16 mouse cellular contexts compared by ENCODE assay signal in genomic region chr3:47818361-47818760, GRCm38 (mm10).
"Had no signal": no experiment of that assay in that cellular context is flagged by ENCODE, and none has a peak within 500 bp of the region (broad histone marks: within the 10 kb centered on the region; RNA-seq: fewer than 3 reads in every experiment).

No protein-coding gene starts in this region.

- DNase-seq: heart, postnatal 10 days; heart, postnatal 14 days; heart, postnatal 36 days; heart, postnatal 4 days; kidney, adult 11 months; kidney, adult 18-20 months; kidney, adult 2 months; kidney, adult 8-10 months; kidney, adult 9 months; kidney, postnatal 10 days; kidney, postnatal 14 days; kidney, postnatal 25 days; kidney, postnatal 36 days; kidney, postnatal 4 days; layer of hippocampus, adult 9-11 months; layer of hippocampus, postnatal 36 days had no signal
